Mouse (Mus musculus) C2C12 (cell line): ENCODE measurements at regions not wholly inside any gene's neighbourhood (a gene's known extent, or its start where the extent isn't known, plus 50 kb on each side); places are given as distances from the start of the nearest gene placed in this dataset.

ENCODE experiments used
- CTCF ChIP-seq: IDR thresholded peaks from one replicate; pipeline ENCODE4 v1.5.1; 2011; ENCODE audit not compliant: control insufficient read depth, insufficient read depth, insufficient read length
- MAX ChIP-seq: IDR thresholded peaks from one replicate; pipeline ENCODE4 v1.6.1; 2011; ENCODE audit warnings: mild to moderate bottlenecking, control low read depth
- MYOD1 ChIP-seq: IDR thresholded peaks from one replicate; pipeline ENCODE4 v1.6.1; 2011; ENCODE audit warnings: low read depth; ENCODE audit not compliant: control insufficient read depth, insufficient read length
- MYOG ChIP-seq: IDR thresholded peaks from one replicate; pipeline ENCODE4 v1.6.1; 2011; ENCODE audit not compliant: control insufficient read depth, insufficient read length; ENCODE audit errors: extremely low read depth
- USF1 ChIP-seq: IDR thresholded peaks from one replicate; pipeline ENCODE4 v1.6.1; 2011; ENCODE audit warnings: low read depth, mild to moderate bottlenecking, control low read depth, moderate library complexity

GRCm38 (mm10) chr1:23706450-23706849 is 55.1 kb upstream of the B3gat2 start:
- TF ChIP-seq MYOD1 (no peak), CTCF (no peak), MYOG (no peak), MAX (no peak), USF1 (no peak)
